Mouse (Mus musculus) olfactory bulb, adult 2 months (tissue): ENCODE measurements around the gene Fem1a.

Source experiments
- CTCF ChIP-seq: fragments of 200-500 bp; IDR thresholded peaks from 2 replicates; pipeline ENCODE4 v1.5.1; 2012; ENCODE audit warnings: low read depth, mild to moderate bottlenecking, low read length, moderate library complexity; ENCODE audit not compliant: insufficient read depth
- POLR2A ChIP-seq: fragments of 200-500 bp; IDR thresholded peaks from 2 replicates; pipeline ENCODE4 v1.6.1; 2012; ENCODE audit warnings: mild to moderate bottlenecking, low read depth, low read length, moderate library complexity; ENCODE audit not compliant: insufficient read depth

DNA sequence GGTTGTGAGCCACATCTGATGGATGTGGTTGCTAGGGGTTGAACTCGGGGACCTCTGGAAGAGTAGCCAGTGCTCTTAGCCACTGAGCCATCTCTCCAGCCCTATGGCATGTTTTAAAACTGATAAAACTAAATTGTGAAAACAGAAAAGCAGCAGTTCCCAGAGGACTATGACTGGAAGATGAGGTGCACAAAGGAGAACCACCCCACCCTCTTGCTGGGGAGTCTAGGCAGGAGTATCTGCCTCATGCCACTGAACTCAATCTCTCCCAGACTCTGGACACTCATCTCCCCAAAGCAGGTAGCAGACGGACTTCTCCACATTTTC lies 20.9 kb downstream of the Fem1a start:
- TF ChIP-seq CTCF (no peak), POLR2A (no peak)
